Mouse (Mus musculus) ES-E14 (cell line): Measurements from ENCODE around the gene Cacnb4. TPM values are rescaled to one million over a fixed set of nuclear protein-coding genes. Genes with fewer than 3 reads are reported as not detected.

Source experiments
- DNase-seq: peaks from one replicate; pipeline ENCODE4 v3.0.0-alpha.2; 2013; ENCODE audit warnings: low read depth, low spot score
- H3K27ac ChIP-seq: 2 replicates; pipeline ENCODE4 v1.5.1; 2012; ENCODE audit warnings: low read depth, mild to moderate bottlenecking, low read length, moderate library complexity, mixed read lengths; ENCODE audit not compliant: poor library complexity, insufficient read depth, severe bottlenecking
- H3K36me3 ChIP-seq: 2 replicates; pipeline ENCODE4 v1.6.1; 2012; ENCODE audit warnings: mild to moderate bottlenecking, low read length, moderate library complexity, mixed read lengths; ENCODE audit not compliant: control insufficient read depth, poor library complexity, insufficient read depth, severe bottlenecking
- H3K4me1 ChIP-seq, 2 experiments: fragments of 150-350 bp in 1 of 2; sonication (generic) in 1 of 2; 2 replicates each; pipeline ENCODE4 v1.6.1; 2012; ENCODE audit warnings: low read length in 2 of 2, mild to moderate bottlenecking in 1 of 2, mixed read lengths in 1 of 2; ENCODE audit not compliant: control insufficient read depth in 2 of 2, insufficient read depth in 2 of 2, poor library complexity in 1 of 2
- H3K4me3 ChIP-seq, 2 experiments: fragments of 150-350 bp in 1 of 2; sonication (generic) in 1 of 2; 2 replicates each; pipeline ENCODE4 v1.5.1; 2012; ENCODE audit warnings: low read length in 2 of 2, low read depth in 1 of 2, mild to moderate bottlenecking in 1 of 2, mixed read lengths in 1 of 2; ENCODE audit not compliant: insufficient read depth in 1 of 2, poor library complexity in 1 of 2, severe bottlenecking in 1 of 2
- H3K9ac ChIP-seq: 2 replicates; pipeline ENCODE4 v1.6.1; 2012; ENCODE audit warnings: low read depth, mild to moderate bottlenecking, low read length, mixed read lengths; ENCODE audit not compliant: poor library complexity, insufficient read depth, severe bottlenecking
- H3K9me3 ChIP-seq: fragments of 150-350 bp; sonication (generic); 2 replicates; pipeline ENCODE4 v1.6.1; 2012; ENCODE audit warnings: low read depth, mild to moderate bottlenecking, low read length; ENCODE audit not compliant: control insufficient read depth, insufficient read depth
- CHD2 ChIP-seq: IDR thresholded peaks from 2 replicates; pipeline ENCODE4 v1.6.1; 2014; ENCODE audit warnings: mild to moderate bottlenecking, low read depth, low read length, inconsistent platforms
- HCFC1 ChIP-seq: IDR thresholded peaks from 2 replicates; pipeline ENCODE4 v1.6.1; 2012; ENCODE audit warnings: low read length, inconsistent platforms, borderline replicate concordance; ENCODE audit not compliant: insufficient read depth
- MAFK ChIP-seq: IDR thresholded peaks from 2 replicates; pipeline ENCODE4 v1.6.1; 2014; ENCODE audit warnings: mild to moderate bottlenecking, low read depth, low read length, inconsistent platforms; ENCODE audit not compliant: insufficient read depth
- ZC3H11A ChIP-seq: IDR thresholded peaks from 2 replicates; pipeline ENCODE4 v1.6.1; 2012; ENCODE audit warnings: low read depth, mild to moderate bottlenecking, inconsistent platforms, low read length, borderline replicate concordance
- ZNF384 ChIP-seq: IDR thresholded peaks from 2 replicates; pipeline ENCODE4 v1.6.1; 2012; ENCODE audit warnings: low read depth, low read length, inconsistent platforms
- in situ Hi-C, 2 experiments: fragments of 600-800 bp; cut with MboI; formaldehyde crosslinking; loops; one replicate each; pipeline ENCODE4 v1.15.1; 2025; ENCODE audit warnings: low sequenced_read_pairs in 2 of 2, inconsistent platforms in 1 of 2; ENCODE audit not compliant: unreplicated experiment in 2 of 2
- total RNA-seq: library from RNA; depleted of rRNA; stranded (reverse); fragments of 300-350 nt; gene quantifications from 2 replicates; pipeline ENCODE4 v1.2.3, GENCODE M21; 2012

Gene Cacnb4
- total RNA-seq, 1 experiment: 0.09 TPM

GRCm38 (mm10) chr2:52639530-52639875 is 37.1 kb downstream of the Cacnb4 start:
- no peak overlapping the region for H3K9ac ChIP-seq
- no peak for TF ChIP-seq CHD2
- TF ChIP-seq ZNF384: no peak
- TF ChIP-seq MAFK: no peak
- no peak for TF ChIP-seq ZC3H11A
- TF ChIP-seq HCFC1: no peak
- no peak overlapping the region for H3K4me3 ChIP-seq
- H3K27ac ChIP-seq: no peak overlapping the region
- H3K9me3 ChIP-seq: no peaks in the 10 kb centered on the region
- in situ Hi-C loops: no loop called here
- H3K4me1 ChIP-seq: peaks cover 0 to 5% of the 10 kb centered on the region in 2 experiments; a peak in 1 of 4 replicates
- no peak for DNase-seq
- H3K36me3 ChIP-seq: no peaks in the 10 kb centered on the region

- H3K4me3 ChIP-seq: no peak overlapping the region
- TF ChIP-seq ZC3H11A: no peak
- TF ChIP-seq ZNF384: no peak
- no peak for TF ChIP-seq MAFK
- TF ChIP-seq HCFC1: no peak
- no peak for TF ChIP-seq CHD2
- no peaks in the 10 kb centered on the region for H3K36me3 ChIP-seq
- H3K9ac ChIP-seq: no peak overlapping the region
- no peaks in the 10 kb centered on the region for H3K9me3 ChIP-seq
- H3K27ac ChIP-seq: no peak overlapping the region
- in situ Hi-C loops: no loop called here
- DNase-seq: no peak
- H3K4me1 ChIP-seq: peaks cover 0 to 5% of the 10 kb centered on the region in 2 experiments; a peak in 1 of 4 replicates
Measured at GRCm38 (mm10) chr2:52638857-52639529, 37.6 kb downstream of the Cacnb4 start.

GRCm38 (mm10) chr2:52638226-52638625 is 38.4 kb downstream of the Cacnb4 start:
- H3K9me3 ChIP-seq: no peaks in the 10 kb centered on the region
- in situ Hi-C loops: no loop called here
- H3K4me3 ChIP-seq: no peak overlapping the region
- peaks cover 0 to 5% of the 10 kb centered on the region in 2 experiments; a peak in 1 of 4 replicates for H3K4me1 ChIP-seq
- H3K9ac ChIP-seq: no peak overlapping the region
- DNase-seq: no peak
- TF ChIP-seq ZC3H11A: no peak
- TF ChIP-seq ZNF384: no peak
- no peak for TF ChIP-seq MAFK
- no peak for TF ChIP-seq HCFC1
- TF ChIP-seq CHD2: no peak
- no peaks in the 10 kb centered on the region for H3K36me3 ChIP-seq
- H3K27ac ChIP-seq: no peak overlapping the region

- no peaks in the 10 kb centered on the region for H3K36me3 ChIP-seq
- H3K4me1 ChIP-seq: peaks cover 0 to 5% of the 10 kb centered on the region in 2 experiments; a peak in 1 of 4 replicates
- H3K4me3 ChIP-seq: no peak overlapping the region
- in situ Hi-C loops: no loop called here
- H3K9ac ChIP-seq: no peak overlapping the region
- no peak for DNase-seq
- no peak overlapping the region for H3K27ac ChIP-seq
- TF ChIP-seq MAFK (no peak), HCFC1 (no peak), ZC3H11A (no peak), ZNF384 (no peak), CHD2 (no peak)
- H3K9me3 ChIP-seq: no peaks in the 10 kb centered on the region
Measured at GRCm38 (mm10) chr2:52636051-52636450, 40.6 kb downstream of the Cacnb4 start.
